Mouse (Mus musculus): ENCODE results near the gene Dok5. TPM values are rescaled to one million over a fixed set of nuclear protein-coding genes. Genes with fewer than 3 reads are reported as not detected.

The Dok5 gene
- total and polyA plus RNA-seq, 3 experiments = not detected

GRCm38 (mm10) chr2:170767243-170767642 lies 35.6 kb downstream of the Dok5 start:
- Histone ChIP-seq H3K36me3 (ENCODE audit: control insufficient read depth in 1 of 2, insufficient read depth in 2 of 2, low read length in 2 of 2) (no peaks in the 10 kb centered on the region), H3K79me2 (ENCODE audit: control insufficient read depth, insufficient read depth, low read length, poor library complexity) (no peaks in the 10 kb centered on the region), H3K4me3 (ENCODE audit: control insufficient read depth in 1 of 2, insufficient read depth in 1 of 2, low read depth in 2 of 2, low read length in 2 of 2) (no peak overlapping the region), H3K27ac (ENCODE audit: control insufficient read depth, low read depth, low read length) (no peak overlapping the region), H3K4me1 (ENCODE audit: control insufficient read depth in 1 of 2, insufficient read depth in 2 of 2, low read length in 2 of 2) (no peaks in the 10 kb centered on the region), H3K9ac (ENCODE audit: control insufficient read depth, low read depth, low read length, poor library complexity, severe bottlenecking) (no peak overlapping the region), H3K27me3 (ENCODE audit: control insufficient read depth in 1 of 2, insufficient read depth in 2 of 2, low read length in 2 of 2) (no peaks in the 10 kb centered on the region), H3K9me3 (replicated peaks; ENCODE audit: insufficient read depth, low read length) (no peaks in the 10 kb centered on the region)
- DNase-seq (ENCODE audit: low read depth, low spot score) = no peak
- no peak for TF ChIP-seq TCF12 (IDR thresholded peaks at IDR 0.05; ENCODE audit: low read depth, low read length)
- no peak for TF ChIP-seq MXI1 (IDR thresholded peaks at IDR 0.05; ENCODE audit: low read depth, low read length)
- no peak for TF ChIP-seq ZC3H11A (IDR thresholded peaks at IDR 0.05; ENCODE audit: low read depth, low read length)
- no peak for TF ChIP-seq ZKSCAN1 (IDR thresholded peaks at IDR 0.05; ENCODE audit: low read depth, low read length)

GRCm38 (mm10) chr2:170768699-170769098 lies 37.1 kb downstream of the Dok5 start:
- no peak overlapping the region for H3K27ac ChIP-seq (ENCODE audit: control insufficient read depth, low read depth, low read length)
- no peaks in the 10 kb centered on the region for H3K27me3 ChIP-seq (ENCODE audit: control insufficient read depth in 1 of 2, insufficient read depth in 2 of 2, low read length in 2 of 2)
- no peaks in the 10 kb centered on the region for H3K36me3 ChIP-seq (ENCODE audit: control insufficient read depth in 1 of 2, insufficient read depth in 2 of 2, low read length in 2 of 2)
- no peak for DNase-seq (ENCODE audit: low read depth, low spot score)
- H3K4me1 ChIP-seq (ENCODE audit: control insufficient read depth in 1 of 2, insufficient read depth in 2 of 2, low read length in 2 of 2) = no peaks in the 10 kb centered on the region
- H3K79me2 ChIP-seq (ENCODE audit: control insufficient read depth, insufficient read depth, low read length, poor library complexity) = no peaks in the 10 kb centered on the region
- no peak overlapping the region for H3K4me3 ChIP-seq (ENCODE audit: control insufficient read depth in 1 of 2, insufficient read depth in 1 of 2, low read depth in 2 of 2, low read length in 2 of 2)
- no peak overlapping the region for H3K9ac ChIP-seq (ENCODE audit: control insufficient read depth, low read depth, low read length, poor library complexity, severe bottlenecking)
- no peaks in the 10 kb centered on the region for H3K9me3 ChIP-seq (replicated peaks; ENCODE audit: insufficient read depth, low read length)
- TF ChIP-seq EP300 (IDR thresholded peaks at IDR 0.05; ENCODE audit: low read depth in 1 of 2, low read length in 2 of 2) (no peak), ZNF384 (IDR thresholded peaks at IDR 0.05; ENCODE audit: low read depth, low read length) (no peak), ZKSCAN1 (IDR thresholded peaks at IDR 0.05; ENCODE audit: low read depth, low read length) (no peak), MAX (IDR thresholded peaks at IDR 0.05; ENCODE audit: low read length) (no peak), E2F4 (IDR thresholded peaks at IDR 0.05; ENCODE audit: borderline replicate concordance, low read depth, low read length) (no peak), TCF12 (IDR thresholded peaks at IDR 0.05; ENCODE audit: low read depth, low read length) (no peak)

GRCm38 (mm10) chr2:170771555-170771954 lies 39.9 kb downstream of the Dok5 start:
- TF ChIP-seq E2F4 (IDR thresholded peaks at IDR 0.05; ENCODE audit: borderline replicate concordance, low read depth, low read length) = no peak
- TF ChIP-seq ZMIZ1 (IDR thresholded peaks at IDR 0.05; ENCODE audit: low read depth, low read length) = no peak
- TF ChIP-seq EP300 (IDR thresholded peaks at IDR 0.05; ENCODE audit: low read depth in 1 of 2, low read length in 2 of 2) = no peak
- TF ChIP-seq NELFE (IDR thresholded peaks at IDR 0.05; ENCODE audit: low read depth, low read length) = no peak
- no peak for TF ChIP-seq ZNF384 (IDR thresholded peaks at IDR 0.05; ENCODE audit: low read depth, low read length)
- TF ChIP-seq TBP (IDR thresholded peaks at IDR 0.05; ENCODE audit: low read depth, low read length) = no peak
- no peak for TF ChIP-seq USF2 (IDR thresholded peaks at IDR 0.05; ENCODE audit: borderline replicate concordance in 1 of 2, insufficient read depth in 1 of 2, low read depth in 1 of 2, low read length in 2 of 2)
- TF ChIP-seq MYC (IDR thresholded peaks at IDR 0.05; ENCODE audit: low read depth, low read length) = no peak
- no peak for TF ChIP-seq RAD21 (IDR thresholded peaks at IDR 0.05; ENCODE audit: low read depth, low read length)
- no peak for TF ChIP-seq CHD2 (IDR thresholded peaks at IDR 0.05; ENCODE audit: low read length)
- TF ChIP-seq CHD1 (IDR thresholded peaks at IDR 0.05; ENCODE audit: low read depth, low read length) = no peak
- DNase-seq (ENCODE audit: low read depth, low spot score) = no peak
- Histone ChIP-seq H3K27ac (ENCODE audit: control insufficient read depth, low read depth, low read length) (no peak overlapping the region), H3K36me3 (ENCODE audit: control insufficient read depth in 1 of 2, insufficient read depth in 2 of 2, low read length in 2 of 2) (no peaks in the 10 kb centered on the region), H3K4me3 (ENCODE audit: control insufficient read depth in 1 of 2, insufficient read depth in 1 of 2, low read depth in 2 of 2, low read length in 2 of 2) (no peak overlapping the region), H3K9ac (ENCODE audit: control insufficient read depth, low read depth, low read length, poor library complexity, severe bottlenecking) (no peak overlapping the region), H3K4me1 (ENCODE audit: control insufficient read depth in 1 of 2, insufficient read depth in 2 of 2, low read length in 2 of 2) (no peaks in the 10 kb centered on the region), H3K79me2 (ENCODE audit: control insufficient read depth, insufficient read depth, low read length, poor library complexity) (no peaks in the 10 kb centered on the region), H3K9me3 (replicated peaks; ENCODE audit: insufficient read depth, low read length) (no peaks in the 10 kb centered on the region), H3K27me3 (ENCODE audit: control insufficient read depth in 1 of 2, insufficient read depth in 2 of 2, low read length in 2 of 2) (no peaks in the 10 kb centered on the region)
